Mouse (Mus musculus) lung, postnatal 0 days (tissue): ENCODE results near the gene Hba-x. TPM values are rescaled to one million over a fixed set of nuclear protein-coding genes. Genes with fewer than 3 reads are reported as not detected.

Experiments
- ATAC-seq: fragments of 200-750 bp; cut with Nextera tagmentation; 2 replicates; pipeline ENCODE4 v1.8.0; 2017; ENCODE audit warnings: moderate library complexity
- DNase-seq: peaks from one replicate; pipeline ENCODE4 v3.0.0-alpha.2; 2016; ENCODE audit warnings: low spot score
- H3K27ac ChIP-seq: fragments of 300-500 bp; sonication (generic); 2 replicates; pipeline ENCODE4 v1.5.1; 2014; ENCODE audit warnings: antibody characterized with exemption, mild to moderate bottlenecking, low read length, mixed read lengths
- H3K27me3 ChIP-seq: fragments of 300-500 bp; sonication (generic); replicated peaks from 2 replicates; pipeline ENCODE4 v1.6.1; 2014; ENCODE audit warnings: low read length, mixed read lengths; ENCODE audit not compliant: insufficient read depth
- H3K36me3 ChIP-seq: fragments of 300-500 bp; sonication (generic); 2 replicates; pipeline ENCODE4 v1.6.1; 2014; ENCODE audit warnings: low read length, mixed read lengths; ENCODE audit not compliant: insufficient read depth
- H3K4me1 ChIP-seq: fragments of 300-500 bp; sonication (generic); 2 replicates; pipeline ENCODE4 v1.6.1; 2014; ENCODE audit warnings: antibody characterized with exemption, low read depth, low read length, mixed read lengths; ENCODE audit not compliant: insufficient read depth
- H3K4me2 ChIP-seq: fragments of 300-500 bp; sonication (generic); replicated peaks from 2 replicates; pipeline ENCODE4 v1.6.1; 2014; ENCODE audit warnings: low read depth, mild to moderate bottlenecking, low read length, moderate library complexity, mixed read lengths
- H3K4me3 ChIP-seq: fragments of 300-500 bp; sonication (generic); 2 replicates; pipeline ENCODE4 v1.5.1; 2014; ENCODE audit warnings: low read depth, low read length
- H3K9ac ChIP-seq: fragments of 300-500 bp; sonication (generic); replicated peaks from 2 replicates; pipeline ENCODE4 v1.6.1; 2014; ENCODE audit warnings: low read depth, mild to moderate bottlenecking
- H3K9me3 ChIP-seq: fragments of 300-500 bp; sonication (generic); 2 replicates; pipeline ENCODE4 v1.6.1; 2016; ENCODE audit warnings: low read length, mixed read lengths
- CTCF ChIP-seq: IDR thresholded peaks from 2 replicates; pipeline ENCODE4 v1.5.1; 2016; ENCODE audit warnings: antibody characterized with exemption, mild to moderate bottlenecking
- EP300 ChIP-seq: IDR thresholded peaks from 2 replicates; pipeline ENCODE4 v1.6.1; 2016; ENCODE audit warnings: antibody characterized with exemption, mild to moderate bottlenecking, control low read depth
- WGBS: fragments of 180-500 bp; shearing (Covaris S2); extraction: QIAGEN DNeasy Blood & Tissue Kit; methylation state at CpG from one replicate; pipeline ENCODE4 v1.1.7; 2014; 5-methylcytosine and 5-hydroxymethylcytosine counted together
- polyA plus RNA-seq: library from polyadenylated mRNA; unstranded; fragments of >200 nt; fragmentation: Nextera tagmentation; extraction: Ambion mirVana; gene quantifications from 2 replicates; pipeline ENCODE4 v1.2.1, GENCODE M21; 2015

Gene Hba-x
- polyA plus RNA-seq, 1 experiment from 2014 or later, result 5.0 TPM

DNA sequence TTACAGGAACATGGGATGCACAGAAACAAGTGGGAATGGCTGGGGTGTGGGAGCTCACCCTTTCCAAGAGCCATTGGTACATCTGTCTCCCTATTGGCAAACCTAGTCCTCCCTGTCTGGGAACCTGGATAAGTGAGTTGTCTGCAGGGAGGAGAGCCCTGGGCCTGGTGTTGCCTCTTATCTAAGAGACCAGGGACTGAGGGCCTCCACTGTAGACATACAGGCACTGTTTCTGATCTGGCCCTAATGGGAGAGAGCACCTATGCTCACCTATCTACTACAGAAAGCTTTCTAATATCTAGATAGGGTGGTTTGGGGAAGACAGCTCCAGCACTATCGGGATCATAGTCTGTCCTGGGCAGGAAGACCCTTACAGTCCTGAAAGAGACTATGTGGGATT is 20.1 kb upstream of the Hba-x start:
- TF ChIP-seq CTCF (no peak), EP300 (no peak)
- Histone ChIP-seq H3K27me3 (no peaks in the 10 kb centered on the region), H3K4me2 (no peak overlapping the region), H3K36me3 (peaks cover 9% of the 10 kb centered on the region; the same call in 1 of the 2 replicates), H3K9ac (no peak overlapping the region), H3K4me3 (no peak overlapping the region), H3K27ac (no peak overlapping the region), H3K4me1 (no peaks in the 10 kb centered on the region), H3K9me3 (no peaks in the 10 kb centered on the region)
- ATAC-seq, result no peak
- no peak for DNase-seq
- 93% methylated on average over 1 of the region's 1 CpGs for WGBS

- Histone ChIP-seq H3K27ac (no peak overlapping the region), H3K4me3 (no peak overlapping the region), H3K9me3 (no peaks in the 10 kb centered on the region), H3K36me3 (peaks cover 9% of the 10 kb centered on the region; the same call in 1 of the 2 replicates), H3K4me2 (no peak overlapping the region), H3K4me1 (no peaks in the 10 kb centered on the region), H3K9ac (no peak overlapping the region), H3K27me3 (no peaks in the 10 kb centered on the region)
- no peak for DNase-seq
- ATAC-seq, result no peak
- TF ChIP-seq CTCF (no peak), EP300 (no peak)
- 86% methylated on average over 3 of the region's 3 CpGs for WGBS
Observed at GRCm38 (mm10) chr11:32256566-32256965, 19.6 kb upstream of the Hba-x start.

GRCm38 (mm10) chr11:32262674-32263415 is 13.4 kb upstream of the Hba-x start:
- H3K4me3 ChIP-seq, result no peak overlapping the region
- H3K4me1 ChIP-seq, result peaks cover 5% of the 10 kb centered on the region; the same call in 1 of the 2 replicates
- no peak overlapping the region for H3K4me2 ChIP-seq
- H3K36me3 ChIP-seq, result 0 out of 2 replicates have a peak, but pooled peaks cover 4% of the 10 kb centered on the region
- ATAC-seq, result no peak
- no peak for DNase-seq
- no peak overlapping the region for H3K9ac ChIP-seq
- no peak for TF ChIP-seq EP300
- no peak for TF ChIP-seq CTCF
- WGBS, result 71% methylated on average over 10 of the region's 10 CpGs
- no peaks in the 10 kb centered on the region for H3K27me3 ChIP-seq
- no peaks in the 10 kb centered on the region for H3K9me3 ChIP-seq
- H3K27ac ChIP-seq, result no peak overlapping the region

DNA sequence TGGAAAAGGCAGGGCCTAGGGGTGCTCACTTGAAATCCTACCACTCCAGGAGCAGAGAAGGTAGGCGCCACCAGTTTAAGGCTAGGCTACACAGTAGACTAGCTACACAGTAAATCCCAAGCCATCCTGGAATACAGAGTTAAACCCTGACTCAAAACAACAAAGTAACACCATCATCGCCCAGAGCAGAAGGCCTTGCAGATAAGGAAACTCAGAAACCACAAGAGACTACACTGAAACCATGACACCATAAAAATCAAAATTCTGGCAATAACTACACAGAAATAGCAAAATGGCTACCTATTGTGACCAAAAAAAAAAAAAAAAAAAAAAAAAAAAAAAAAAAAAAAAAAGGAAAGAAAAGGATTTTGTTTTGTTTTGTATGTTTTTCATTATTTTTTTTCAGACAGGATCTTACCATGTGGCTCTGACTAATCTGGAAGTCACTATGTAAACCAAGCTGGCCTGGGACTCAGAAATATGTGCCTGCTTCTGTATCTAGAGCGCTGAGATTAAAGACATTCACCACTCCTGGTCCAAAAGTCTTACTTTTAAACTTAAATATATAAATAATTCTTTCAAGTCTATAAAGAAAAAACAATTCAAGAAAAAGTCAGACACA is 11.0 kb upstream of the Hba-x start:
- DNase-seq (no peak), ATAC-seq (no peak)
- no peak overlapping the region for H3K9ac ChIP-seq
- no peaks in the 10 kb centered on the region for H3K9me3 ChIP-seq
- 91% methylated on average over 3 of the region's 3 CpGs for WGBS
- no peak for TF ChIP-seq CTCF
- no peak for TF ChIP-seq EP300
- peaks cover 5% of the 10 kb centered on the region; the same call in 1 of the 2 replicates for H3K4me1 ChIP-seq
- H3K27ac ChIP-seq, result no peak overlapping the region
- no peak overlapping the region for H3K4me3 ChIP-seq
- H3K27me3 ChIP-seq, result no peaks in the 10 kb centered on the region
- 0 out of 2 replicates have a peak, but pooled peaks cover 4% of the 10 kb centered on the region for H3K36me3 ChIP-seq
- no peak overlapping the region for H3K4me2 ChIP-seq

DNA sequence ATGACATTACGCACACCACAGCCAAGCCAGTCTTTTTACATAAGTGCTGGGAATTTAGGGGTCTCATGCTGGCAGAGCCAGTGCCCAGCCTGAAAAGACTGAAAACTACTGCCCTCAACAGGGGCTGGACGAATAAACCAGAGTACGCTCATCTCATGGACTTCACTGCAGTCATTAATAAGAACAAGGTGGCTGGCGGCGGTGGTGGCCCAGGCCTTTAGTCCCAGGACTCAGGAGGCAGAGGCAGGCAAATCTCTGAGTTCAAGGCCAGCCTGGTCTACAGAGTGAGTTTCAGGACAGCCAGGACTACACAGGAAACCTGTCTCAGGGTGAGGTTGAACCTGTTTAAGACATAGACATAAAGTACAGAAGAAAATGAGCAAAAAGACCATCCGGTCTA is 10.0 kb upstream of the Hba-x start:
- Histone ChIP-seq H3K4me3 (no peak overlapping the region), H3K4me1 (peaks cover 5% of the 10 kb centered on the region; the same call in 1 of the 2 replicates), H3K4me2 (no peak overlapping the region), H3K27ac (no peak overlapping the region), H3K9ac (no peak overlapping the region), H3K36me3 (no peaks in the 10 kb centered on the region), H3K9me3 (no peaks in the 10 kb centered on the region), H3K27me3 (no peaks in the 10 kb centered on the region)
- no peak for DNase-seq
- no peak for TF ChIP-seq CTCF
- TF ChIP-seq EP300, result no peak
- no peak for ATAC-seq
- WGBS, result 90% methylated on average over 6 of the region's 6 CpGs

- Histone ChIP-seq H3K4me2 (peak overlapping the region; percentile 64), H3K27ac (peak overlapping the region; percentile 90), H3K27me3 (no peaks in the 10 kb centered on the region), H3K36me3 (no peaks in the 10 kb centered on the region), H3K4me1 (peaks cover 5% of the 10 kb centered on the region; the same call in 1 of the 2 replicates), H3K9me3 (no peaks in the 10 kb centered on the region), H3K4me3 (peak overlapping the region; percentile 67), H3K9ac (peak overlapping the region; percentile 88)
- no peak for ATAC-seq
- TF ChIP-seq EP300 (no peak), CTCF (no peak)
- no peak for DNase-seq
- WGBS, result 19% methylated on average over 6 of the region's 6 CpGs
Observed at GRCm38 (mm10) chr11:32266776-32267175, 9.4 kb upstream of the Hba-x start.
